Mouse (Mus musculus) G1E (cell line): ENCODE results near the gene Dnajb2. TPM values are rescaled to one million over a fixed set of nuclear protein-coding genes. Genes with fewer than 3 reads are reported as not detected.

Experiments
- ATAC-seq: 2 replicates; pipeline ENCODE4 v1.8.0; 2016; ENCODE audit warnings: mild to moderate bottlenecking; ENCODE audit not compliant: insufficient number of reproducible peaks, poor library complexity, low FRiP score, severe bottlenecking; ENCODE audit errors: extremely low read depth
- DNase-seq: peaks from one replicate; pipeline ENCODE4 v3.0.0; 2012; ENCODE audit warnings: low spot score
- H3K27me3 ChIP-seq: 2 replicates; pipeline ENCODE4 v1.6.1; 2012; ENCODE audit warnings: mild to moderate bottlenecking, low read length, inconsistent platforms; ENCODE audit not compliant: insufficient read depth
- H3K36me3 ChIP-seq: replicated peaks from 2 replicates; pipeline ENCODE3; 2012; ENCODE audit warnings: mild to moderate bottlenecking, inconsistent platforms
- H3K4me1 ChIP-seq: 2 replicates; pipeline ENCODE4 v1.6.1; 2012; ENCODE audit warnings: low read depth, low read length, inconsistent platforms, mixed read lengths; ENCODE audit not compliant: insufficient read depth
- H3K4me3 ChIP-seq: 2 replicates; pipeline ENCODE4 v1.5.1; 2012; ENCODE audit warnings: low read depth, mild to moderate bottlenecking, inconsistent platforms, low read length, moderate library complexity, mixed read lengths
- H3K9me3 ChIP-seq: replicated peaks from 2 replicates; pipeline ENCODE4 v1.6.1; 2012; ENCODE audit warnings: inconsistent platforms
- CTCF ChIP-seq: IDR thresholded peaks from 2 replicates; pipeline ENCODE4 v1.5.1; 2012; ENCODE audit warnings: low read depth, low read length, inconsistent platforms, mixed read lengths
- GATA1 ChIP-seq: IDR thresholded peaks from 2 replicates; pipeline ENCODE4 v1.6.1; 2012; ENCODE audit warnings: borderline replicate concordance, low read length, inconsistent platforms, mixed read lengths
- GATA2 ChIP-seq: IDR thresholded peaks from 2 replicates; pipeline ENCODE4 v1.6.1; 2012; ENCODE audit warnings: low read depth, low read length, inconsistent platforms, borderline replicate concordance
- POLR2AphosphoS5 ChIP-seq: IDR thresholded peaks from 2 replicates; pipeline ENCODE4 v1.6.1; 2012; ENCODE audit warnings: low read depth, low read length, inconsistent platforms; ENCODE audit not compliant: insufficient replicate concordance
- TAL1 ChIP-seq: conservative IDR thresholded peaks from 2 replicates; pipeline ENCODE4 v1.6.1; 2012; ENCODE audit warnings: low read depth, low read length, inconsistent platforms, mixed read lengths
- polyA plus RNA-seq: library from polyadenylated mRNA; stranded (reverse); fragments of >175 nt; gene quantifications from 2 replicates; pipeline ENCODE4 v1.2.3, GENCODE M21; 2012
- total RNA-seq, 2 experiments: library from RNA; stranded (forward) in 1 of 2; stranded (reverse) in 1 of 2; fragments of 200-1000 nt in 1 of 2; fragments of >200 nt in 1 of 2; fragmentation: Nextera tagmentation in 1 of 2; gene quantifications; 2 replicates each; pipeline ENCODE4 v1.2.3; 2014 to 2017

The Dnajb2 gene
- total and polyA plus RNA-seq, 3 experiments: 11.1 to 63.3 (median 13.9) TPM

- Histone ChIP-seq H3K4me1 (peaks cover 58% of the 10 kb centered on the region), H3K36me3 (no peaks in the 10 kb centered on the region), H3K27me3 (peaks cover 21% of the 10 kb centered on the region), H3K9me3 (no peaks in the 10 kb centered on the region), H3K4me3 (no peak overlapping the region)
- no peak for TF ChIP-seq CTCF
- no peak for TF ChIP-seq TAL1
- TF ChIP-seq GATA2: no peak
- TF ChIP-seq POLR2AphosphoS5: no peak
- TF ChIP-seq GATA1: no peak
- ATAC-seq (no peak), DNase-seq (no peak)
Measured at GRCm38 (mm10) chr1:75225473-75225872, 10.7 kb upstream of the Dnajb2 start.

- no peaks in the 10 kb centered on the region for H3K9me3 ChIP-seq
- peaks cover 25% of the 10 kb centered on the region for H3K27me3 ChIP-seq
- no peak for TF ChIP-seq POLR2AphosphoS5
- no peak for TF ChIP-seq CTCF
- TF ChIP-seq TAL1: no peak
- no peak for TF ChIP-seq GATA2
- no peak for TF ChIP-seq GATA1
- no peak overlapping the region for H3K4me3 ChIP-seq
- no peak for DNase-seq
- ATAC-seq: no peak
- H3K4me1 ChIP-seq: peaks cover 65% of the 10 kb centered on the region
- no peaks in the 10 kb centered on the region for H3K36me3 ChIP-seq
Measured at GRCm38 (mm10) chr1:75226138-75226537, 10.1 kb upstream of the Dnajb2 start.

DNA sequence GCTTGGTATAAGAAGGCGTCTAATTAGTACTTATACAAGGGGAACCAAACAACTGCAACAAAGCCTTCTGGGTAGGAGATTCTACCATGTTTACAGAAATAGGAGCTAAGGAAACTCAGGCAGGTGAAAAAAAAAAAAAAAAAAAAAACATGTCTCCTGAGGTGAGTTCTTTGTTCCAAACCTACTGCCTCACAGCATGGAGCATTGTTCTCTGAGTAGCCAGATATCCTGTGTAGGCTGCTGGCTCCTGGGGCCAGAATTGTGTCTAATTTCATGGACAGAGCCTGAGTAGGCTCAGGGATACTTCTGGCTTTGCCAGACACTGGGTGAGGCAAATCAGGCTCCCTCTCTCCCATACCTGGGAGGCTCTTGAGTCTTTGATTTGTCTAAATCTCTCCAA lies 8.6 kb upstream of the Dnajb2 start:
- Histone ChIP-seq H3K9me3 (no peaks in the 10 kb centered on the region), H3K36me3 (no peaks in the 10 kb centered on the region), H3K4me3 (no peak overlapping the region), H3K27me3 (peaks cover 34% of the 10 kb centered on the region), H3K4me1 (peaks cover 69% of the 10 kb centered on the region)
- ATAC-seq (no peak), DNase-seq (no peak)
- no peak for TF ChIP-seq CTCF
- no peak for TF ChIP-seq POLR2AphosphoS5
- TF ChIP-seq GATA2: no peak

DNA sequence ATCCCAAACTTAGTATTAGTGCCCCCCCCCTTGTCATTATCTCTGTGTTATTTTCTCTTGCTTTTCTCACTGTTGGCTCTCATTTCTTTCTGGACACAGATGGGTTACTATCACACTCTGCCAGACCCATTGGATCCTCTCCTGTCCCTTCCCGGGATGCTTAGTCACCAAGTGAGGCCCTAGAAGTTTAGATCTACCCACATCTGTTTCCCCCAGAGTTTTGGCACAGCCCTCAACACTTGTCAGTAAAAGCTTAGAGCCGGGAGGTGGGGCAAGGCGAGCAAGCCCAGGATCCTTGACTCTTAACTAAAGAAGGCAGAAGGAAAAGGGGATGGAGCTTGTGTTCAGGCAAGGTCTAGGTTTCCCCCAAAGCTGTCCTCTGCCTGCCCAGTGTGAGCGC lies 7.0 kb upstream of the Dnajb2 start:
- no peak for ATAC-seq
- TF ChIP-seq CTCF (no peak), POLR2AphosphoS5 (no peak), GATA1 (no peak), GATA2 (no peak), TAL1 (no peak)
- Histone ChIP-seq H3K9me3 (no peaks in the 10 kb centered on the region), H3K27me3 (peaks cover 34% of the 10 kb centered on the region), H3K4me1 (peaks cover 61% of the 10 kb centered on the region), H3K4me3 (no peak overlapping the region), H3K36me3 (no peaks in the 10 kb centered on the region)
- DNase-seq: no peak

- Histone ChIP-seq H3K27me3 (peaks cover 34% of the 10 kb centered on the region), H3K36me3 (no peaks in the 10 kb centered on the region), H3K4me3 (no peak overlapping the region), H3K4me1 (peaks cover 61% of the 10 kb centered on the region), H3K9me3 (no peaks in the 10 kb centered on the region)
- DNase-seq: no peak
- TF ChIP-seq CTCF: no peak
- no peak for TF ChIP-seq POLR2AphosphoS5
- TF ChIP-seq GATA1: no peak
- TF ChIP-seq TAL1: no peak
- TF ChIP-seq GATA2: no peak
- no peak for ATAC-seq
Measured at GRCm38 (mm10) chr1:75230335-75230994, 5.7 kb upstream of the Dnajb2 start.

GRCm38 (mm10) chr1:75231224-75231623 lies 5.0 kb upstream of the Dnajb2 start:
- H3K36me3 ChIP-seq: no peaks in the 10 kb centered on the region
- peaks cover 61% of the 10 kb centered on the region for H3K4me1 ChIP-seq
- H3K4me3 ChIP-seq: no peak overlapping the region
- ATAC-seq (no peak), DNase-seq (no peak)
- H3K9me3 ChIP-seq: no peaks in the 10 kb centered on the region
- H3K27me3 ChIP-seq: peaks cover 34% of the 10 kb centered on the region
- no peak for TF ChIP-seq POLR2AphosphoS5
- TF ChIP-seq TAL1: no peak
- TF ChIP-seq GATA1: no peak
- TF ChIP-seq CTCF: no peak
